Mouse (Mus musculus): ENCODE measurements around the gene Lrp8.

Gene Lrp8

GRCm38 (mm10) chr4:107923145-107923802 lies 121.2 kb downstream of the Lrp8 start, which contains the start of gene Cpt2:
TSS of gene Cpt2 (minus strand) at chr4:107923610.
- WGBS: 4% methylated on average over 38 of the region's 38 CpGs

GRCm38 (mm10) chr4:107923803-107924194 lies 121.7 kb downstream of the Lrp8 start:
- WGBS: 35% methylated on average over 7 of the region's 7 CpGs

Measured in cerebral cortex, adult 2 months (tissue).